Mouse (Mus musculus) lung, adult 10 weeks (tissue): ENCODE data around the gene Ramac. TPM values are rescaled to one million over a fixed set of nuclear protein-coding genes. Genes with fewer than 3 reads are reported as not detected.

Experiments
- polyA plus RNA-seq: library from polyadenylated mRNA; stranded (reverse); fragments of 350-450 nt; fragmentation: Illumina TruSeq; extraction: RNeasy Lipid Tissue Mini Kit (QIAGEN cat#74804); gene quantifications from one replicate; pipeline ENCODE4 v1.2.3, GENCODE M21; 2014; ENCODE audit warnings: low read depth, low replicate concordance; ENCODE audit not compliant: insufficient read depth

The Ramac gene
- 60.0 TPM for polyA plus RNA-seq

GRCm38 (mm10) chr7:81762180-81763109 is at the start of gene Ramac:
Ramac (plus strand) TSS chr7:81762925.

GRCm38 (mm10) chr7:81789095-81789757 is 26.5 kb downstream of the Ramac start, which contains the start of gene 3110040N11Rik:
3110040N11Rik (minus strand) TSS chr7:81789478.

Other genes starting within 250 kb of the Ramac start
- 1.5 TPM for gene Fsd2, start 196.0 kb upstream of the Ramac start, polyA plus RNA-seq
- 9.9 TPM for gene Whamm, start 191.7 kb upstream of the Ramac start, polyA plus RNA-seq
- 1.6 TPM for gene Homer2, start 55.4 kb upstream of the Ramac start, polyA plus RNA-seq
- gene 3110040N11Rik, start 26.6 kb downstream of the Ramac start, polyA plus RNA-seq: 30.8 TPM
- gene Btbd1, start 66.5 kb downstream of the Ramac start, polyA plus RNA-seq: 41.1 TPM
- gene Gm10160, start 92.9 kb downstream of the Ramac start, polyA plus RNA-seq: not detected
- 20.9 TPM for gene Tm6sf1, start 96.1 kb downstream of the Ramac start, polyA plus RNA-seq
- 4.0 TPM for gene Hdgfl3, start 171.5 kb downstream of the Ramac start, polyA plus RNA-seq
- 1.3 TPM for gene Bnc1, start 229.4 kb downstream of the Ramac start, polyA plus RNA-seq